Mouse (Mus musculus): Measurements from ENCODE around the gene Tubgcp5. TPM values are rescaled to one million over a fixed set of nuclear protein-coding genes. Genes with fewer than 3 reads are reported as not detected.

Gene Tubgcp5
- total RNA-seq, 1 experiment from 2014 or later = 30.5 TPM

DNA sequence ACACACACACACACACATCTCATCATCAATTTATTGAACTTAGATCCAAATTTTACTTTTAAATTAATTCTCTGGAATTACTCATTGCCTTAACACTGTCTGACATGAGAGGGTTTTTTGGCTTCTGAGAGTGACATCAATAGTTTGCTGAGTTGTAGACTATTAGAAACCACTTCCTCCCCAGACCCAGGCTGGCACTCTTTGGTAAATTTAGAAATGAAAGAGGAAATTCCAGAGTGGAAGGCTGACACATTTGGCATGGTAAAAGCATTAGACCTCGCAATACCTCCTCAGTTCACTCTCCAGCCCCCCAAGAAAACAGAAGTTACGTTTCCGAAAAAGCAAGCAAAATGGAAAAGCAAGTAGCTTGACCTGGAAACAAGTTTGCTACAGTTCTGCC lies 58.8 kb downstream of the Tubgcp5 start:
- no peak for DNase-seq

DNA sequence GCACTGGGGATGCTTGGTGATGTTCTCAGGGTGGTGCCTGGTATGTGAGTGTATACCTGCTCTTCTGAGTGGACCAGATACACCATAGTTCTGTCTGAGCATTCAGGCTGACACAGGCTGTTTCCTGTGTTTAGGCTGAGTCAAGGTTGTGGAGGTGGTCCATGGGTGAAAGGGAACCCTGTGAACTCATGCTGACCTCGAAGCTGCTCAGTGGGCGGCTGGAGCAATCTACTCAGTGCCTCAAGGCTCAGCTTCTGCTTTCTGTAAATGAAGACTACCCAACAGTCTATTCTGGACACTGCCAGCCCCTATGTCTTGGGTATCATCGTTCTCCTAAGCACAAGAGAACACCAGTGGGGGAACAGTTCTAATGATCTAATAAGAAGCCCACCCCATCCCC lies 61.6 kb downstream of the Tubgcp5 start:
- DNase-seq = no peak

DNA sequence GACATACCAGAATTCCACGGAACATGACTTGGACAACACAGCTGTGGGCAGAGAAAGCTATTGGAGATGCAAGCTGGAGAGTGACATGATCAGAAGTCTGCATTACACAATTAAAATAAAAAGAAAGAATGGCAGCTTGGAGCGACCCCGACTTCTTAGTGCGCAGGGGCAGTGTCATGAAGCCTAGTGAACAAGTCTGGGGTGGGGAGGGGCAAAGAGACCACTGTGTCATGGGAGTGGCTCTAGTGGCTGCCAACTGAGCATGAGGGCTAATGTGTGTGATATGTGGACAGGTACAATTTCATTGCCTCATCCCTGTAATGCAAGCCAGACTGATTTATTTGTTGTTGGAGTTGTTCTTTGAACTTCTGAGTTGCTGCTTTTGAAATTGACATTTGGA lies 62.8 kb downstream of the Tubgcp5 start:
- no peak for DNase-seq

DNA sequence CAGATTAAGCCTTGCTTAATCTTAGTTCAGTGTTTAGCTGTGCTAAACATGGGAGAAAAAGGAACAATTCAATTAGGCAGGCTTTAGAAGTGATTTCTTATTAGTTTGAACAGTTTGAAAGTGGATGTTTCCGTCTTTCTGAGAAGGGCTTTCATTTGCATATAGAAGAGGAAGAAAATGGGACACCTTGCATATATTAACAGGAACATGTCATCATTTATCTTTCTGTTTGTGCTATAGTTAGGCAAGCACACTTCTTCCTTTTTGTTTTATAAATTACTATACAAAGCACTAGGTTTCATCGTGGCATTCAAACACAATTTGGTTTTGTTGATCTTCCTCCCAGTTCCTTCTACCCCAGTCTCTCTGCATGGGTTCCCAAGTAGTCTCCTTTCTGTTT lies 63.8 kb downstream of the Tubgcp5 start:
- DNase-seq = no peak

DNA sequence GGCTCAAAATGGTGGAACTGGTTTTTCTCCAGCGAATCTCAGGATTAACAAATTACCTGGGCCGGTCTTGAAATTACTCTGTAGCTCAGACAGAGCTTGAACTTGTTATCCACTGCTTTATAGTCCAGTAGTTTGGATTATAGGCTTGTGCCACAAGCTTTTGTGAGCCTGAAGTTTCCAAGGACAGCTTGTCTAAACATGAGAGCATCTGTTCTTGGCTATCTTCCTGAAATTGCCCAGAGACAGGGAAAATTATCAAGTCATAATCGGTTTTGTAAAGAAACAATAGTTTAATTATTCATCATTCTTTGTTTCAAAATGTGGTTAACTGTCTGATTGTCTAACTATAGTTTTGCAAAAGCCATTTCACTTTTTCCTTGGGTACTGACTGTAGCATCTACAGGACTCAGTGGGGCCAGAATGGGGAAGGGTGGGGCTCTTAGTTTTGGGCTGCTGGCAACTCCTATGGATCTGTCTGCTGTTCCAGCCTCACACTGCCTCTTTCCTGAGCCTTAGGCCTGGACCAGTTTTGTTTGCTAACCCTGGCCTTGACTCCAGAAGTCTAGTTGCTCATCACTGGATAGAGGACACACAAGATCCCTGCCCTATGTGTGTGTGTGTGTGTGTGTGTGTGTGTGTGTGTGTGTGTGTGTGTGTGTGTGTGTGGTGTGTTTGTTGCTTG lies 65.0 kb downstream of the Tubgcp5 start:
- no peak for DNase-seq

DNA sequence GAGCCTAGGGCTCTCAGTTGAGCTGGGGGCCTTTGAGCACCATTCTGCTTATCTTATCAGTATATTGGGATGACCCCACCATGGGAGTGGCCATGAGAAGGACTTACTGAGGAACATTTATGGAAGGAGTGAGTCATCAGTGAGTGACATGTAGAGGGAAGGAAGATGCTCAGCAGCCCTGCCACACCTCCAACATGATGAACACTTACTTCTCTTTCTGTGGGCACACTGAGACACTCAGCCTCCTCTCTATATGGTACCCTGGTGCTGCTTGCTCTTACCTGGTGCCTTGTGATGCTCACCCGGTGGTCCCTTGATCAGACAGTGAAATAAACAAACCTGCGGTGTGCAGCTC lies 65.5 kb downstream of the Tubgcp5 start:
- no peak for DNase-seq

DNA sequence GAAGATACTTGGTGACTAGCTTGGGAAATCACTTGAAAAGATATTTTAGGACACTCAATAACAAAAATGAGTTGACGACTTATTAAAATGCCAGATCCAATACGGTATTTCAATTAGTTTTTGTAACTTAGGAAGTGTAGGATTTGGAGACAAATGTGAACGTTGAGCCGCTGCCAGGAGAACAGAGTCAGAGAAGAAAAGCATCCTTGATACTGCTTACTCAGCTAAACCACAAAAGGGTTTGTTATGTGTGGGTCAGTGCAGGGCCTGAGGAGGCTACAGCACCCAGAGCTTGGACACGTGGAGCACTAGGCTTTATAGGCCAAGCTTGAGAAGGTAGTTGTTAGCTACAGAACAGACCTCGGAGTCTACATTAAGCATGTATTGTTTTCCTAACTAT lies 66.0 kb downstream of the Tubgcp5 start:
- DNase-seq = no peak

DNA sequence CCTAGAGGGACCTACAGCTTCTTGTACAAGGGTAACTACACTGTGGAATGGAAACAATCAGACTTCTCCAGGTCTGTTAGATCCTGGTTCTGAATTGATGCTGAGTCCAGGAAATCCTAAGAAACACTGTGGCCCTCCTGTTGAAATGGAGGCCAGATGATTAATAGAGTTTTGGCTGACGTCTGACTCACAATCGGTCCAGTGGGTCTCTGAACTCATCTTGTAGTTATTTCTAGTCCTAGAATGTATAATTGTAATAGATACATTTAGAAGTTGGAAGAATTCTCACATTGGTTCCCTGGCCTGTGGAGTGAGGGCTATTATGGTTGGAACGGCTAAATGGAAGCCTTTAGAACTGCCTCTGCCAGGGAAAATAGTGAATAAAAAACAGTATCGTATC lies 67.2 kb downstream of the Tubgcp5 start:
- DNase-seq = no peak

DNA sequence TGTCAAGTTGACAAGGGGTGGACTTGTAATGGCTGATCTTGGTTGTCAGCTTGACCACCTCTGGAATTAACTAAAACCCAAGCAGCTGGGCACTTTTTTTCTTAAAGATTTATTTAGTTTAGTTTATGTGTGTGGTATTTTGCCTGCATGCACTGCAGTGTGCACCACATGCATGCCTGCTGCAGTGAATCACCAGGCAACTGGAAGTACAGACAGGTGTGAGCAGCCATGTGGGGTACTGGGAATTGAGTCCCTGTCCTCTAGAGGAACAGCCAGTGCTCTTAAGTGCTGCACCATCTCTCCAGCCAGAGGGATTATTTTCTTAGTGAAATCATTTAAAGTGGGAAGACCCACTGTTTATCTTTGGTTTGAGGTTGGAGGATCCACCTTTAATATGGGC lies 71.1 kb downstream of the Tubgcp5 start:
- DNase-seq = no peak

DNA sequence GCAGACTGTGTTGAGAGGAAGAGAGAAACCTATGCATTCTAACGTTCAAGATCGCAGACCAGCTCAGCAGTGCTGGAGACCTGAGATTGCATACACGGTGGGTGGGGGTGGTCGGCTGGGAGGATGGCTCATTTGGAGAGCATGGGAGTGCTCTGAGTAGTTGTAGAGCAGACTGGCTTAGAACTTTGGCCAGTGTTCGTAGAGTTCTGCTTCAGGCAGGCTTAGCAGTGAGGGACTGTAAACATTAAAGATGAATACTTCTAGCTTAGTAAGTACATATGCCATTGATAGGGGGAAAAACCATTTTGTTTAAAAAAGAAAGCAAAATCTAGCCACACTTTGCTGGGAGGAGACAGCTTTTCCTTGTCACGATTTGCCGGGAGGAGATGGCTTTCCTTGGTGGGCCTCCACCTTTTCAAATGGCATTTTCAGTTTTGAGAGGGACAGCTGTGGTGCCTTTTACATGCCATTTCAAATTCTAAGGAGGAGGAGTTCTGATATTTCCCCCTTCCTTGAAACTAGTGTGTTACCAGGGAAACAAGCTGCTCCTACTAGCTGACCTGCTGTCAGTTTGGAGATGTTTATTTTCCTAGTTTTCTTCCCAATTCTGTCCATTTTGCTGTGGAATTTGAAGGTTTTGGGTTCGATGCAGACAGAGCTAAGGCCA lies 71.9 kb downstream of the Tubgcp5 start:
- DNase-seq = no peak

DNA sequence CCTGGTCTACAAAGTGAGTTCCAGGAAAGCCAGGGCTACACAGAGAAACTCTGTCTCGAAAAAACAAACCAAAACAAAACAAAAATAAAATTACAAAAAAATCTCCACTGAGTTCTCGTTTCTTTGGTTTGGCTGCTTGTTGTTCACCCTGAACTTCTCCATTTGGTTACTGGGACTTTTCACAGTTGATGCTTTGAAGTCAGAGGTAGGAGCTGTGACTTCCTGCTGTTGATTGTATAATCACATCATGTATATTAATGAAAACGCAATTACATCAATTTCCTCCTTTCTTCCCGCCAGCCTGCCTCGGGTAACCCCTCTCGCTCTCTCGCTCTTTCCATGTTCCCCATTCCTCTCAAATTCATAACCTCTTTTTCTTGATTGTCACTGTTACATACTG lies 74.3 kb downstream of the Tubgcp5 start:
- DNase-seq = no peak

DNA sequence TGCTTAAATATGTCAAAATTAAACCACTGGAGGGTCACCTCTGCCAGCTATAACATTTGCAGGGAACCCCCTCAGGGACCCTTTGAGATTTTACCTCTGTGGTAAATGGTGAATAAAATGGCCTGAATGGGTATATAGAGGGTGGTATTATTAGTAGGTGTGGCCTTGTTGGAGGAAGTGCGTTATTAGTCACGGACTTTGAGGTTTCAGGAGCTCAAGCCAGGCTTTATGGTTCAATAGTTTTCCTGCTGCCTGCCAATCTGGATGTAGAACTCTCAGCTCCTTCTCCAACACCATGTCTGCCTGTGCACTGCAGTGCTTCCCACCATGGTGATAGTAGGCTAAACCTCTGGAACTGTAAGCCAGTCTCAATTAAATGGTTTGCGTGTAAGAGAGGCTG lies 75.3 kb downstream of the Tubgcp5 start:
- no peak for DNase-seq

DNA sequence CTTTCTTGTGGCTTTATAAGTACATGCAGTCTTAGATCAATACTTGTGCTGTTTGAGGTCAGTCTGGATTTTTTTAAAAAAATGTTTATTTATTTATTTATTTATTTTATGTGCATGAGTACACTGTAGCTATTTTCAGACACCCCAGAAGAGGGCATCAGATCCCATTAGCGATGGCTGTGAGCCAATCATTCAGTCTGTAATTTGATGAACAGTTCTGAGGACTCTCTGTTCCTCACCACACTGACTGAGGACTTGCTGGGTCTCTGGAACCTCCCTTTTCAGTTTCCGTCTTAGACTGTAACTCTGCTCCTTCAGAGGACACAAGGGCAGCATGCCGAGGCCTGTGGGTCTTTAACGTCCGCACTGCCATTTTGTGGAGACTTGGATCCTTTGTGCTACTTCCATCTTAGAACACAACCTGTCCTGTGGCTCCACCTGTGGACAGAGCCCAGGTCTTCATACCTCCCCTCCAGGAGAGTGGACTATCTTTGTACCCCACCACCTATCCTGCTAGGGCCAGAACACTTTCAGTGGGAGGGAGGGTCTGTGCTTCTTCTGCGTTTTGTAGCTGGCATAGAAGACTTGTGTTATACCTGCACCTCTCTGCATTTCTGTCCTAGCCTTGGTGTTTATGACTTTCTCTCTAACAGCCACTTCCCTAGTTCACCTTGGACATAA lies 76.5 kb downstream of the Tubgcp5 start:
- no peak for DNase-seq

DNA sequence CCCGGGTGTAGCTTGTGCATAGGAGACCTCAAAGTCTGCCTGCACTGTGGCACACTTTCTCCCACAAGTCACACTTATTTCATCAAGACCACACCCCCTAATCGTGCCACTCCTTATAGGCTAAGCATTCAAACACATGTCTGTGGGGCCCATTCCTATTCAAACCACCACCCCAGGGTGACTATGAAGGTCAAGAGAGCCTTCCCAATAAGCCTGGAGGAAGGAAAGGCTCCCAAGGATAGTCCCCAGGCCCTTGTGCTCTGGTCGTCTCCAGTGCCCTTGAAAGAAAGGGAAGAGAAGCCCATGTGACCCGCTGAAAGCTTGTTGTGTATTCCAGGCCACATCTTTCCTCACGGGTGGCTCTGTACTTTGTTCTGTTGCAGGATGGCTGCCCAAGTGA lies 77.5 kb downstream of the Tubgcp5 start:
- no peak for DNase-seq

DNA sequence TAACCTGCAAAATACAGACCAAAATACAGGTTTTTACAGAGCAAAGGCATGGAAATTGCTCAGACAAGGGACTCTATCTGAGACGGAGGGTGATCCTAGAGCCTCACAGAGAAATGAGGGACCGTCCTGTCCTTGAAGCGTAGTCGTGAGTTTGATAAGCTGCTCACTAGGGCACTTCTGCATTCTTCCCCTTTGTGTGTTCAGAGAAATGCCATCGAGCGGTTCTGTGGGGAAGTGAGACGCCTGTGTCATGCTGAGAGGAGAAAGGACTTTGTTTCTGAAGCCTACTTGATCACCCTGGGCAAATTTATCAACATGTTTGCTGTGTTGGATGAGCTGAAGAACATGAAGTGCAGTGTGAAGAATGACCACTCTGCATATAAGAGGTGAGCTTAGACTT lies 80.7 kb downstream of the Tubgcp5 start:
- DNase-seq = no peak

DNA sequence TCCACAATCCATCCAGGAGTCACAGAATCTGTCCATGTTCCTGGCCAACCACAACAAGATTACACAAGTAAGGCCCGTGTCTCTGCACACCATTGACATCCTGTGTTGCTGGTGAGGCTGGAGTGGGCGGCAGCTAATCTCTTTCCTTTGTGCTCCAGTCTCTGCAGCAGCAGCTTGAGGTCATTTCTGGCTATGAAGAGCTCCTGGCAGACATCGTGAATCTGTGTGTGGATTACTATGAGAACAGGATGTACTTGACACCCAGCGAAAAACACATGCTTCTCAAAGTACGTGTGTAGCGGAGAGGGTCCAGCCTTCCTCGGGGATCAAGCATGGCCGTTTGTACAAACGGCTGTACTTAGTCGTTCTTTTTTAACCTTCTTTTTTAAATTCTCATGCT lies 83.8 kb downstream of the Tubgcp5 start:
- no peak for DNase-seq

DNA sequence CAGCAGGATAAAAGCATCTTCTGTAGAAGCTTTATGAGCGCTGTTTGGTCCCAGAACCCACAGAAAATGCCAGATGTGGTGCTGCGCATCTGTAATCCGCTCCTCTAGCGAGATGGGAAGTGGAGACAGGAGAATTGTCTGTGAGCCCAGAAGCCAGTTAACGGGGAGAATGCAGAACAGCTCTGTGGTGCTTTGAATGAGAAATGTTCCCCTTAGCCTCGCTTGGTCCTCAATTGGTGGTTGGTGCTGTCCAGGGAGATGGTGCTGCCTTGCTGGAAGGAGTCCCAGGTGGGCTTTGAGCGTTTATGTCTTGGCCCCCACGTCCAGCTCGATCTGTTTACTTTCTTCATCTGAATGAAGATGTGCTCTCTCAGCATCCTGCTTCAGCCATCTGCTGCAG lies 86.9 kb downstream of the Tubgcp5 start:
- no peak for DNase-seq

Other genes with a start within 250 kb of the Tubgcp5 start
- gene Siglech, start 26.0 kb upstream of the Tubgcp5 start, total RNA-seq (2021) = 0.30 and 0.62 TPM in 2 replicates
- gene Cyfip1, start 47.6 kb downstream of the Tubgcp5 start, total RNA-seq (2021) = 93.9 and 108 TPM in 2 replicates
- 31.1 and 51.9 TPM in 2 replicates for gene Nipa2, start 168.3 kb downstream of the Tubgcp5 start, total RNA-seq (2021)
- 5.1 and 7.6 TPM in 2 replicates for gene Nipa1, start 225.8 kb downstream of the Tubgcp5 start, total RNA-seq (2021)

Data from adrenal gland, postnatal 25 days (tissue).